Mouse (Mus musculus): Measurements from ENCODE around the gene Slc35f1. TPM values are rescaled to one million over a fixed set of nuclear protein-coding genes. Genes with fewer than 3 reads are reported as not detected.

Slc35f1 gene
- 0.02 and 0.05 TPM in 2 replicates for polyA plus RNA-seq (2015; fragmentation: Nextera tagmentation; extraction: Ambion mirVana)

GRCm38 (mm10) chr10:52690334-52690991 is at the start of gene Slc35f1:
Gene Slc35f1 (plus strand): TSS chr10:52690533.

All from spleen, postnatal 0 days (tissue).